Mouse (Mus musculus) 3134 (cell line): ENCODE measurements around the gene Ttc27.
A peak's percentile ranks its signal among the peaks of the same experiment; 100 is the strongest.

Source experiments
- DNase-seq: peaks from one replicate; pipeline ENCODE4 v3.0.0-alpha.2; 2011; ENCODE audit warnings: low spot score; ENCODE audit not compliant: insufficient read length; ENCODE audit errors: extremely low read depth

Ttc27 gene

DNA sequence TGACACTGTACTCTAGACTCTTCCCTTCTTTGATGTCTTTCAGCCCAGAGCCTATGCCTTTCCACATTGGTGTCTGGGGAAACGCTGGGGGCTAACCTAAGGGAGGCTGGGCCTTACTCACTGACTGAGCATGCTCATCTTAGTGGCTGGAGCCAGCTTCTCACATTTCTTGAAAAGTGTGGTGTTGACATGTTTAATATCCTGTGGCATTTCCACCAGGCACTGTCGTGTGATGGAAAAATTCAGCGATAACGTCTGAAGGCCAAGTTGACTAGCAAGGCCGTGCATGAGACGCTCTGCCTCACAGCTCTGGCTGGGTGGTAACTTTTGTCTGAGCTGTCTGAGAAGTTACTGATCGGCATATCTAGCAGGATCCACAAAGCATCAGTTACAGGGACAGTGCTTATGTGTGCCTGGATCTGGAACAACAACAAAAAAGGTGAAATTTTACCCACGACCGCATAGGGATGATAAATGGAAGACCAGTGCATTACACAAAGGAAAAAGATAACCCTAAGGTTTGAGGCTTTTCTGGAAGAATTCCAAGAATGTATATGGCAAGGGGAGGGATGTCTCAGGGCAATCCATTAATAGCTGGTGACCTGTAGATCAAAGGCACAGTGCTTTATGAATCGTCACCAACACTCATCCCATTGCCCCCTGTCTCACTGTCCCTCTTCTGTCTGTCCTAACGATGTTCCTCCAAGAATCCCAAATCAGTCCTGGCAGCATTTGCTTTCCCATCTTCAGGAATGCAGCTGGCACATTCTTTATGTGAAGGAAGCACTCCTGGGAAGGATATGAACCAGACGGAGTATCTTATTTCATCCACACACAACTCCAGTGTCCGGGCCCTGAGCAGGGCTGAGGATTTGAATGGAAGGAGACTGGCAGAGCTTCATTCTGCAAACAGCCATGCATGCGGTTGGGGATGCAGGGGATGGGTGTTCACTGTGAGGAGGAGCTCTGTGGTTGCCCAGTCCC is 152.9 kb downstream of the Ttc27 start:
- DNase-seq, result no peak

GRCm38 (mm10) chr17:74872567-74872966 is 155.0 kb downstream of the Ttc27 start:
- DNase-seq, result no peak

GRCm38 (mm10) chr17:74873756-74874155 is 156.2 kb downstream of the Ttc27 start:
- no peak for DNase-seq

- no peak for DNase-seq
Measured at GRCm38 (mm10) chr17:74875740-74876139, 158.2 kb downstream of the Ttc27 start.

- no peak for DNase-seq
Measured at GRCm38 (mm10) chr17:74876954-74877353, 159.4 kb downstream of the Ttc27 start.

DNA sequence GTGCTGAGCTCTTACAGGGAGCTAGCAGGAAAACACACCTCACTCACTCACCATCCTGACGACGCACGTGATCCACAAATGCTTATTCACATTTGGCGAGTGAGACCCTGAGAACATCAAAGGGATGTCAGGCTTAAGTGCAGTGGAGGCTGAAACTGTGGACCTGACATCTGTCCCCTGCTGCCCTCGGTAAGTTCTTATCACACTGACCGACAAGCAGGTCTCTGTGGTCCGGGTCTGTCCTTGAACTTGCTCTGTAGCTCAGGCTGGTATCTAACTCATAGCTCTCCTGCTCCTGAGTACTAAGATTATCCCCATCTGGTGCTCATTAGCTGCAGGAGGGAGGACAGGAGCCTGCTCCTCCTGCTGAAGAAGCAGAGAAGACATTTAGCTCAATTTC is 162.2 kb downstream of the Ttc27 start:
- no peak for DNase-seq

DNA sequence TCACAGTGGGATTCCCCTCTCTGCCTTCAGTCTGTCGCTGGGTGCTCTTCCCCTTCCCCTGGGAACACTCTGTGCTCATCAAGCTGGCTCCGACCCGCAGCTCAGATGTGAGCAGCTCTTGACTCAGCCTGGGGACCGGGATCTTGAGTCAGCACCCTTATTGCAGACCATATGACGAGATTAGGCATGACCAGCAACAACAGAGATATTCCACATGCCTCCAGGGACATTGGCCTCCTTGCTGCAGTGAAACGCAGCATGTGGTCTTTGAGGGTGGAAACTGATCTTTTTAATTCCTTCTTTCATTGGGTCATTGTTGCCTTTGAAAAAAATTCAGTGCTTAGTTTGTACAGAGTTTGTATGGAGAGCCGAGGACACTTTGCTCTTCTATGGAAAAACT is 169.5 kb downstream of the Ttc27 start:
- peak; percentile 29 for DNase-seq

DNA sequence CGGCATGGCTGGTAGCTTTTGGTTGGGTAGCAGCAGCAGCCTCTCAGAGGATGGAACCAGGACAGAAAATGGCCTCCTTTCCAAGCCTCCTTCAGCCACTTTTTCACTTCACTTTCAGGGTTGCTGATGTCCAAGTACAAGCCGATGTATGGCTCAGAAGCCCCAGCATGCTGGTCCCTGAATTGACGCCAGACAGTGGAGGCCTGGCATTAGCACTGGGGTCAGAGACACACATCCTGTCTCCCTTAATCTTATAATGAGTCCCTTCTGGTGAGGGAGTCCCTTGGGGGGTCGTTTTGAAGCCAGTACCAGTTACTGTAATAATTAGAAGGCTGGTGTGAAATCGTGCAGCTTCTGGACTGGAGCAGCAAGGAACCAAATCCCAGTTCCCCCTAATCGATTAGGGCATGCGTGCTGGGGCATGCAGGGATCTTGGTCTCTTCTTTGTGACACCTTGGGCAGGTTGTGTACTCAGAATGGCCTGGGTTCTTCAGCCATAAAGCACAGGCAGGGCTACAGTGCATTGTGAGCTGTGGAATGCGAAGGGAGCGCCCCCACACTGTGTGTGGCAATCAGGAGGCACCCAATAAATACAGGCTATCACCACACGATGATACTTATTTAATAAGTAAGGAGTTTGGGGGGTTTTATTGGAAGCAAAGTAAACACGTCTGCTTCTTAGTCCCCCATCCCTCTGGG is 171.5 kb downstream of the Ttc27 start:
- no peak for DNase-seq

- DNase-seq, result no peak
Measured at GRCm38 (mm10) chr17:74889535-74890117, 172.1 kb downstream of the Ttc27 start.

- no peak for DNase-seq
Measured at GRCm38 (mm10) chr17:74902453-74902852, 184.9 kb downstream of the Ttc27 start.

GRCm38 (mm10) chr17:74903411-74904331 is 186.1 kb downstream of the Ttc27 start:
- no peak for DNase-seq

GRCm38 (mm10) chr17:74904332-74904687 is 186.8 kb downstream of the Ttc27 start:
- DNase-seq, result no peak

- DNase-seq, result no peak
Measured at GRCm38 (mm10) chr17:74904956-74905355, 187.4 kb downstream of the Ttc27 start.

GRCm38 (mm10) chr17:74912995-74913394 is 195.5 kb downstream of the Ttc27 start:
- DNase-seq, result no peak
